Mouse (Mus musculus) layer of hippocampus, adult 2 months (tissue): ENCODE results near the gene Ier2. TPM values are rescaled to one million over a fixed set of nuclear protein-coding genes. Genes with fewer than 3 reads are reported as not detected.
A peak's percentile ranks its signal among the peaks of the same experiment; 100 is the strongest.

Source experiments
- DNase-seq, 2 experiments: peaks; one replicate each; pipeline ENCODE4 v3.0.0; 2022; ENCODE audit warnings: low spot score in 2 of 2
- H3K27ac ChIP-seq: fragments of 200-600 bp; 2 replicates; pipeline ENCODE4 v1.8.1; 2022
- H3K4me3 ChIP-seq: fragments of 200-600 bp; 2 replicates; pipeline ENCODE4 v1.8.1; 2022; ENCODE audit warnings: mild to moderate bottlenecking
- CTCF ChIP-seq: fragments of 200-600 bp; conservative IDR thresholded peaks from 2 replicates; pipeline ENCODE4 v1.8.1; 2022; ENCODE audit warnings: antibody characterized with exemption, mild to moderate bottlenecking, moderate library complexity
- total RNA-seq, 2 experiments: library from RNA; stranded (reverse); gene quantifications; 2 replicates each; pipeline ENCODE4 v1.2.3; 2021

Ier2 gene
- total RNA-seq, 2 experiments from 2014 or later: 5.1 to 7.2 TPM

DNA sequence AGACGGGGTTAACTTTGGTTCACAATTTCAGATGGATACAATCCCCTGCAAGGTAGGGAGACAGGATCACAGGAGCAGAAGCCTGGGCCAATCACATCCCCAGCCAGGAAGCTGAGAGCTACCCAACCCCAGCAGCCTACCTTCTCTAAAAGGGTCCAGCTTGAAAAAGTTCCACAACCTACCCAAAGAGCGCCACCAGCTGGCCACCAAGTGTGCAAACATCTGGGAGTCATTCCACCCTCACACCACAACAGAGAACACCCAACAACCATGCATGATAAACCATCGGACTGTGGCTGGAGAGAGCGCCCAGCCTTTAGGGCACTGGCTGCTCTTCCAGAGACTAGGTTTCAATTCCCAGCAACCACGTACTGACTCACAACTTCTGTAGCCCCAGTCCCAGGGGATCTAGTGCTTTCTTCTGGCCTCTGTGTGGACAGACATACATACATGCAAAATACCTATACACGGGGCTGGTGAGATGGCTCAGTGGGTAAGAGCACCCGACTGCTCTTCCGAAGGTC lies 41.5 kb downstream of the Ier2 start:
- DNase-seq: no peak
- no peak overlapping the region for H3K27ac ChIP-seq
- peak; percentile 51 for TF ChIP-seq CTCF
- H3K4me3 ChIP-seq: no peak overlapping the region

- no peak overlapping the region for H3K4me3 ChIP-seq
- no peak for TF ChIP-seq CTCF
- H3K27ac ChIP-seq: no peak overlapping the region
- no peak for DNase-seq
These were observed 45.6 kb downstream of the Ier2 start for GRCm38 (mm10) chr8:84617005-84617404.

- H3K4me3 ChIP-seq: no peak overlapping the region
- H3K27ac ChIP-seq: no peak overlapping the region
- no peak for DNase-seq
- TF ChIP-seq CTCF: no peak
These were observed 46.8 kb downstream of the Ier2 start for GRCm38 (mm10) chr8:84615666-84616485.

- no peak for DNase-seq
- TF ChIP-seq CTCF: peak; percentile 82
- no peak overlapping the region for H3K4me3 ChIP-seq
- H3K27ac ChIP-seq: no peak overlapping the region
These were observed 48.0 kb downstream of the Ier2 start for GRCm38 (mm10) chr8:84614512-84615223.

Other genes starting within 250 kb of the Ier2 start
- 100 to 1,000 TPM; 109 to 113 TPM for gene Trmt1, start 23.5 kb upstream of the Ier2 start, total RNA-seq
- 10 to 100 TPM; 91.8 to 93.9 TPM for gene Nacc1, start 25.0 kb upstream of the Ier2 start, total RNA-seq
- 1 to 10 TPM; 2.3 to 2.6 TPM for gene Lyl1, start 38.6 kb upstream of the Ier2 start, total RNA-seq
- under 1 TPM in 1 of 2 experiments, not detected in 1; 0.54 TPM for gene G430095P16Rik, start 60.2 kb upstream of the Ier2 start, total RNA-seq
- gene Nfix, start 137.5 kb upstream of the Ier2 start, total RNA-seq: 100 to 1,000 TPM; 408 to 482 TPM
- gene Dand5, start 160.0 kb upstream of the Ier2 start, total RNA-seq: 10 to 100 TPM; 11.9 TPM
- 10 to 100 TPM; 23.3 to 26.1 TPM for gene Gadd45gip1, start 168.7 kb upstream of the Ier2 start, total RNA-seq
- 10 to 100 TPM; 63.4 to 75.9 TPM for gene Rad23a, start 177.8 kb upstream of the Ier2 start, total RNA-seq
- 100 to 1,000 TPM; 457 to 504 TPM for gene Calr, start 184.1 kb upstream of the Ier2 start, total RNA-seq
- 10 to 100 TPM; 49.7 to 58.0 TPM for gene Farsa, start 194.1 kb upstream of the Ier2 start, total RNA-seq
- gene Syce2, start 209.3 kb upstream of the Ier2 start, total RNA-seq: 10 to 100 TPM; 17.6 to 19.8 TPM
- 10 to 100 TPM; 37.5 to 41.2 TPM for gene Gcdh, start 231.1 kb upstream of the Ier2 start, total RNA-seq
- not detected for gene Klf1, start 239.1 kb upstream of the Ier2 start, total RNA-seq
- 1 to 10 TPM; 3.9 to 5.7 TPM for gene Dnase2a, start 245.7 kb upstream of the Ier2 start, total RNA-seq